Mouse (Mus musculus): ENCODE results near the gene Fgr. TPM values are rescaled to one million over a fixed set of nuclear protein-coding genes. Genes with fewer than 3 reads are reported as not detected.

The Fgr gene
- polyA plus RNA-seq, 1 experiment: 15.3 TPM

- H3K4me3 ChIP-seq (ENCODE audit: control insufficient read depth, insufficient read depth, low read length): no peak overlapping the region
Observed at GRCm38 (mm10) chr4:132981621-132982020, 7.7 kb downstream of the Fgr start.

DNA sequence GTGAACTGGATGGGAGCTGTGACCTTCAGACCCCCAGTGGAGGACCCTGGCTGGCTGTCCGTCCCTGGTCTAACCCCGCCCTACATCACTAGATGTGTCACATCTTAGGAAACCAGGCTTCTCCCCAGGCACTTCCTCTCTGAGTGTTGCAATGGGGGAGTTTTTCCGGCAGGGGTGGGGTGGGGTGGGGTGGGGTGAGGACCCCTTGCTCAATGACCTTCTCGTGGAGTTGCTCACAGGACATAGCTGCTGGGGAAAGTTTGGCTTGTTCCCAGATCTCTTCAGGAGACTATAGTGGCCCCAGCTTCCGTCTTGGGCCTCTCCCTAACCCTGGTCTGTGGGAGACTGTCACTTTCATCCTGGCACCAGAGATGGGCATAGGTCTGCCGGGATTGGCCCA is 9.1 kb downstream of the Fgr start:
- Histone ChIP-seq H3K36me3 (ENCODE audit: control insufficient read depth, insufficient read depth, low read length) (no peaks in the 10 kb centered on the region), H3K4me3 (ENCODE audit: control insufficient read depth, insufficient read depth, low read length) (no peak overlapping the region), H3K4me1 (replicated peaks; ENCODE audit: control insufficient read depth, insufficient read depth, low read length) (peaks cover 53% of the 10 kb centered on the region), H3K27me3 (ENCODE audit: control insufficient read depth, insufficient read depth, low read length) (no peaks in the 10 kb centered on the region), H3K27ac (ENCODE audit: control insufficient read depth, insufficient read depth, low read length) (peak overlapping the region; percentile 75)
- TF ChIP-seq POLR2A (IDR thresholded peaks at IDR 0.05; ENCODE audit: control insufficient read depth, extremely low read depth, insufficient read depth, low read length, poor library complexity) (no peak), CTCF (IDR thresholded peaks at IDR 0.05; ENCODE audit: borderline replicate concordance, control insufficient read depth, extremely low read depth, insufficient read depth, low read length, poor library complexity) (no peak)
- 36% methylated on average over 6 of the region's 6 CpGs for WGBS
- DNase-seq: no peak

More at GRCm38 (mm10) chr4:132981621-132982020, 7.7 kb downstream of the Fgr start:
- TF ChIP-seq CTCF (IDR thresholded peaks at IDR 0.05; ENCODE audit: borderline replicate concordance, control insufficient read depth, extremely low read depth, insufficient read depth, low read length, poor library complexity) (no peak), POLR2A (IDR thresholded peaks at IDR 0.05; ENCODE audit: control insufficient read depth, extremely low read depth, insufficient read depth, low read length, poor library complexity) (no peak)
- 23% methylated on average over 6 of the region's 6 CpGs for WGBS
- H3K36me3 ChIP-seq (ENCODE audit: control insufficient read depth, insufficient read depth, low read length): no peaks in the 10 kb centered on the region
- H3K27me3 ChIP-seq (ENCODE audit: control insufficient read depth, insufficient read depth, low read length): no peaks in the 10 kb centered on the region
- H3K4me1 ChIP-seq (replicated peaks; ENCODE audit: control insufficient read depth, insufficient read depth, low read length): peaks cover 61% of the 10 kb centered on the region
- peak; percentile 59 for DNase-seq
- H3K27ac ChIP-seq (ENCODE audit: control insufficient read depth, insufficient read depth, low read length): peak overlapping the region; percentile 76

- no peak for DNase-seq
- WGBS: 75% methylated on average over 7 of the region's 7 CpGs
- peak overlapping the region; percentile 76 for H3K27ac ChIP-seq (ENCODE audit: control insufficient read depth, insufficient read depth, low read length)
- H3K36me3 ChIP-seq (ENCODE audit: control insufficient read depth, insufficient read depth, low read length): no peaks in the 10 kb centered on the region
- H3K4me3 ChIP-seq (ENCODE audit: control insufficient read depth, insufficient read depth, low read length): no peak overlapping the region
- TF ChIP-seq POLR2A (IDR thresholded peaks at IDR 0.05; ENCODE audit: control insufficient read depth, extremely low read depth, insufficient read depth, low read length, poor library complexity): no peak
- TF ChIP-seq CTCF (IDR thresholded peaks at IDR 0.05; ENCODE audit: borderline replicate concordance, control insufficient read depth, extremely low read depth, insufficient read depth, low read length, poor library complexity): no peak
- peaks cover 54% of the 10 kb centered on the region for H3K4me1 ChIP-seq (replicated peaks; ENCODE audit: control insufficient read depth, insufficient read depth, low read length)
- no peaks in the 10 kb centered on the region for H3K27me3 ChIP-seq (ENCODE audit: control insufficient read depth, insufficient read depth, low read length)
Observed at GRCm38 (mm10) chr4:132983664-132984512, 10.0 kb downstream of the Fgr start.

DNA sequence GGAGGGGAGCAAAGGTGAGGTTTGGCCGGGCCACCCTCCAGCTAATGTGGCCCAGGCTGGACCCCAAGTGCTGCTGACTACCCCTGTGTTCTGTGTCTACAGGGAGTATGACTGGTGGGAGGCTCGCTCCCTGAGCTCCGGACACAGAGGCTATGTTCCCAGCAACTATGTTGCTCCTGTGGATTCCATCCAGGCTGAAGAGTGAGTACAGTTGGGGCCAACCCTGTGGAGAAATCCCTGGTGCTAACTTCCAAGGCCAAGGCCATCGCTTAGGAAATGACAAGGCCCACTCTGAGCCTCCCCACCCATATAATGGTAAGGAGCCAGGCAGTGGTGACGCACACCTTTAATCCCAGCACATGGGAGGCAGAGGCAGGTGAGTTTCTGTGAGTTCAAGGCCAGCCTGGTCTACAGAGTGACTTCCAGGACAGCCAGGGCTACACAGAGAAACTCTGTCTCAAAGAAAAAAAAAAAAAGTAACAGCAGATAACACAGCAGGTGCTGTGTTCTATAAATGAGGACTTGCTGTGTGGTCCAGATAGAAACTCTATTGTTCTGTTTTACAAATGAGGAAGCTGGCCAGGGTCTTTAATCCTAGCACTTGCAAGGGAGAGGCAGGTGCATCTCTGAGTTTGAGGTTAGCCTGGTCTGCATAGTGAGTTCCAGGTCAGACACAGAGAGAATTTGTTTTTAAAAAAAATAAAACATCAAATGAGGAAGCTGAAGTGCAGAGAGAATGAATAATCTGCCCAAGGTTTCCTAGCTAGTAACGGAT is 14.9 kb downstream of the Fgr start:
- H3K27ac ChIP-seq (ENCODE audit: control insufficient read depth, insufficient read depth, low read length): peak overlapping the region; percentile 34
- WGBS: 82% methylated on average over 6 of the region's 6 CpGs

DNA sequence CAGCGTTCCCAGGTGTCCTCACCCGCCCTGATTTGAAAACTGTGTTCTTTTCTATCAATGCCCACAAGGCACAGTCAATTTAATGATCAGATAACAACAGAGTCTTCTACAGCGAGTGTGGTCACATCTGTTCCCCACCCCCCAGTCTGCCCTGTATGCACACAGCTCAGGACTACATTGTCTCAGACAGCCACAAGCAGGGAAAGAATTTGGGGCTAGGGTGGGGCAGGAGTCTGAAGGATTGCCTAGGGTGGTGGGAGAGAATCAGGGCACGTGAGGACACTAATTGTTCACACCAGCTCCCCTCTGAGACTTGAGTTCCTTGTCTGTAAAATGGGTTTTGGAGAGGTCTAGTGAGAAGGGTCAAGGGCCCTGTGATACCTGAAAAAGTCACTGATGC is 19.7 kb downstream of the Fgr start:
- Histone ChIP-seq H3K4me3 (ENCODE audit: control insufficient read depth, insufficient read depth, low read length) (no peak overlapping the region), H3K36me3 (ENCODE audit: control insufficient read depth, insufficient read depth, low read length) (no peaks in the 10 kb centered on the region), H3K4me1 (replicated peaks; ENCODE audit: control insufficient read depth, insufficient read depth, low read length) (peaks cover 15% of the 10 kb centered on the region), H3K27ac (ENCODE audit: control insufficient read depth, insufficient read depth, low read length) (no peak overlapping the region), H3K27me3 (ENCODE audit: control insufficient read depth, insufficient read depth, low read length) (no peaks in the 10 kb centered on the region)
- DNase-seq: no peak
- 68% methylated on average over 4 of the region's 4 CpGs for WGBS
- TF ChIP-seq CTCF (IDR thresholded peaks at IDR 0.05; ENCODE audit: borderline replicate concordance, control insufficient read depth, extremely low read depth, insufficient read depth, low read length, poor library complexity): no peak
- TF ChIP-seq POLR2A (IDR thresholded peaks at IDR 0.05; ENCODE audit: control insufficient read depth, extremely low read depth, insufficient read depth, low read length, poor library complexity): no peak

More for the DNA sequence above, 14.9 kb downstream of the Fgr start:
- TF ChIP-seq POLR2A (IDR thresholded peaks at IDR 0.05; ENCODE audit: control insufficient read depth, extremely low read depth, insufficient read depth, low read length, poor library complexity) (no peak), CTCF (IDR thresholded peaks at IDR 0.05; ENCODE audit: borderline replicate concordance, control insufficient read depth, extremely low read depth, insufficient read depth, low read length, poor library complexity) (no peak)
- H3K4me1 ChIP-seq (replicated peaks; ENCODE audit: control insufficient read depth, insufficient read depth, low read length): peaks cover 37% of the 10 kb centered on the region
- DNase-seq: no peak
- no peaks in the 10 kb centered on the region for H3K36me3 ChIP-seq (ENCODE audit: control insufficient read depth, insufficient read depth, low read length)
- H3K27me3 ChIP-seq (ENCODE audit: control insufficient read depth, insufficient read depth, low read length): no peaks in the 10 kb centered on the region
- no peak overlapping the region for H3K4me3 ChIP-seq (ENCODE audit: control insufficient read depth, insufficient read depth, low read length)

- no peaks in the 10 kb centered on the region for H3K36me3 ChIP-seq (ENCODE audit: control insufficient read depth, insufficient read depth, low read length)
- 84% methylated on average over 14 of the region's 14 CpGs for WGBS
- H3K4me1 ChIP-seq (replicated peaks; ENCODE audit: control insufficient read depth, insufficient read depth, low read length): peaks cover 7% of the 10 kb centered on the region
- TF ChIP-seq CTCF (IDR thresholded peaks at IDR 0.05; ENCODE audit: borderline replicate concordance, control insufficient read depth, extremely low read depth, insufficient read depth, low read length, poor library complexity) (no peak), POLR2A (IDR thresholded peaks at IDR 0.05; ENCODE audit: control insufficient read depth, extremely low read depth, insufficient read depth, low read length, poor library complexity) (no peak)
- no peak overlapping the region for H3K27ac ChIP-seq (ENCODE audit: control insufficient read depth, insufficient read depth, low read length)
- H3K27me3 ChIP-seq (ENCODE audit: control insufficient read depth, insufficient read depth, low read length): no peaks in the 10 kb centered on the region
- no peak for DNase-seq
- H3K4me3 ChIP-seq (ENCODE audit: control insufficient read depth, insufficient read depth, low read length): no peak overlapping the region
Observed at GRCm38 (mm10) chr4:132997469-132998237, 23.8 kb downstream of the Fgr start.

Measured in thymus, adult 2 months (tissue).